ENCODE assay signal across 17 mouse cellular contexts in the genomic region with DNA sequence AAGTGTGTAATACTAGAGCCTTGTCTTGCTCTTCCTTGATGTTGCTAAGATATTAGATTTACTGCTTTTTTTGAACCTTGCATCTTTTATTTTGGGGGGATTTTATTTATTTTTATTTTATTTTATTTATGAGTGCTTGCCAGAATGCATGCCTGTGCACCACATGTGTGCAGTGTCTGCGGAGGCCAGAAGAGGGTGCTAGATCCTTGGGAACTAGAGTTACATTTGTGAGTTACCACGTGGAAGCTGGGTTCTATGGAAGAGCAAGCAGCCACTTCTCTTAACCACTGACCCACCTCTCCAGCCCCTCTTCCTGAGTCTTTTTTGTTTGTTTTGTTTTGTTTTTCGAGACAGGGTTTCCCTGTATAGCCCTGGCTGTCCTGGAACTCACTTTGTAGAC. TPM values are rescaled to one million over a fixed set of nuclear protein-coding genes. Genes with fewer than 3 reads are reported as not detected.
DNase-seq lines count a peak whose midpoint lies in the region; ATAC-seq and TF ChIP-seq lines count a peak whose summit lies in the region.
"Had no signal": no experiment of that assay in that cellular context is flagged by ENCODE, and none has a peak within 500 bp of the region (broad histone marks: within the 10 kb centered on the region; RNA-seq: fewer than 3 reads in every experiment).

No protein-coding gene starts in this region.

- peak; percentile 10 for DNase-seq in hindbrain, embryonic 11.5 days (ENCODE audit: low spot score)
- peak; percentile 5 for DNase-seq in right cerebral cortex, postnatal 14 days
- DNase-seq in right cerebral cortex, postnatal 4 days: no peak
- DNase-seq in ES-E14 (ENCODE audit: low read depth, low spot score): peak; percentile 36
- DNase-seq in mesoderm, embryonic 11.5 days (ENCODE audit: low read depth, low spot score): peak; percentile 3
- DNase-seq: cerebellum, adult 9-10 months; heart, postnatal 14 days; kidney, postnatal 25 days had no signal

- no peak overlapping the region for H3K27ac ChIP-seq in hindbrain, embryonic 11.5 days (ENCODE audit: low read depth, low read length)
- no peak overlapping the region for H3K27ac ChIP-seq in hindbrain, embryonic 16.5 days (ENCODE audit: low read depth, low read length)
- H3K27ac ChIP-seq in ES-E14 (ENCODE audit: insufficient read depth, low read depth, low read length, poor library complexity, severe bottlenecking): no peak overlapping the region
- H3K27ac ChIP-seq: left cerebral cortex, adult 2 months had no signal

- no peaks in the 10 kb centered on the region for H3K36me3 ChIP-seq in hindbrain, embryonic 11.5 days (ENCODE audit: control insufficient read depth, insufficient read depth, low read length)
- H3K36me3 ChIP-seq in hindbrain, embryonic 16.5 days (ENCODE audit: control insufficient read depth, insufficient read depth, low read length): no peaks in the 10 kb centered on the region
- H3K36me3 ChIP-seq in ES-E14 (ENCODE audit: control insufficient read depth, insufficient read depth, low read length, poor library complexity, severe bottlenecking): no peaks in the 10 kb centered on the region

- 69% methylated on average over 3 of the region's 3 CpGs for WGBS in hindbrain, embryonic 11.5 days
- WGBS in hindbrain, embryonic 16.5 days: 66% methylated on average over 3 of the region's 3 CpGs

- no peaks in the 10 kb centered on the region for H3K4me1 ChIP-seq in hindbrain, embryonic 11.5 days (replicated peaks; ENCODE audit: control insufficient read depth, insufficient read depth, low read length)
- H3K4me1 ChIP-seq in hindbrain, embryonic 16.5 days (ENCODE audit: control insufficient read depth, insufficient read depth, low read depth, low read length): no peaks in the 10 kb centered on the region
- no peaks in the 10 kb centered on the region for H3K4me1 ChIP-seq in ES-E14 (ENCODE audit: control insufficient read depth in 2 of 2, insufficient read depth in 2 of 2, low read length in 2 of 2, poor library complexity in 1 of 2)

- no peak for ATAC-seq in hindbrain, embryonic 11.5 days (ENCODE audit: low FRiP score)
- no peak for ATAC-seq in hindbrain, embryonic 16.5 days
- no peak for ATAC-seq in frontal cortex, adult (ENCODE audit: low TSS enrichment)
- ATAC-seq in erythroid progenitor cell, adult 5-6 weeks (replicated peaks; ENCODE audit: low FRiP score, poor library complexity, severe bottlenecking): no peak
- ATAC-seq: forebrain, embryonic 16.5 days had no signal

- in situ Hi-C loops in ES-E14 (cut with MboI; ENCODE audit: low sequenced_read_pairs in 2 of 2, unreplicated experiment in 2 of 2): loop anchor here in 1 of 2 experiments (25.0 kb wide), 1 partner anchor 643 kb away; no protein-coding TSS in a partner anchor

- H3K27me3 ChIP-seq in hindbrain, embryonic 11.5 days (ENCODE audit: control insufficient read depth, insufficient read depth, low read length): no peaks in the 10 kb centered on the region
- no peaks in the 10 kb centered on the region for H3K27me3 ChIP-seq in hindbrain, embryonic 16.5 days (replicated peaks; ENCODE audit: control insufficient read depth, insufficient read depth, low read length)

- no peaks in the 10 kb centered on the region for H3K9me3 ChIP-seq in hindbrain, embryonic 11.5 days (ENCODE audit: control insufficient read depth, low read length)
- H3K9me3 ChIP-seq in hindbrain, embryonic 16.5 days (ENCODE audit: control insufficient read depth, low read length): no peaks in the 10 kb centered on the region
- H3K9me3 ChIP-seq in ES-E14 (ENCODE audit: control insufficient read depth, insufficient read depth, low read depth, low read length): no peaks in the 10 kb centered on the region

- H3K4me3 ChIP-seq in hindbrain, embryonic 11.5 days (ENCODE audit: low read depth, low read length): no peak overlapping the region
- H3K4me3 ChIP-seq in hindbrain, embryonic 16.5 days (ENCODE audit: low read length): no peak overlapping the region
- no peak overlapping the region for H3K4me3 ChIP-seq in ES-E14 (ENCODE audit: insufficient read depth in 1 of 2, low read depth in 1 of 2, low read length in 2 of 2, poor library complexity in 1 of 2, severe bottlenecking in 1 of 2)
- H3K4me3 ChIP-seq: left cerebral cortex, adult 2 months had no signal

- no peak overlapping the region for H3K9ac ChIP-seq in hindbrain, embryonic 11.5 days (ENCODE audit: low read depth, low read length)
- H3K9ac ChIP-seq in hindbrain, embryonic 16.5 days (ENCODE audit: low read depth, low read length): no peak overlapping the region
- no peak overlapping the region for H3K9ac ChIP-seq in ES-E14 (ENCODE audit: insufficient read depth, low read depth, low read length, poor library complexity, severe bottlenecking)

- no peak overlapping the region for H3K4me2 ChIP-seq in hindbrain, embryonic 11.5 days (replicated peaks; ENCODE audit: low read depth, low read length)
- no peak overlapping the region for H3K4me2 ChIP-seq in hindbrain, embryonic 16.5 days (ENCODE audit: low read length)
- H3K4me2 ChIP-seq: midbrain, embryonic 11.5 days had no signal

TF ChIP-seq in ES-E14, 5 proteins besides CTCF, POLR2A, EP300 and RAD21:
- no peak for TF ChIP-seq ZNF384 (IDR thresholded peaks at IDR 0.05; ENCODE audit: low read depth, low read length)
- TF ChIP-seq ZC3H11A (IDR thresholded peaks at IDR 0.05; ENCODE audit: borderline replicate concordance, low read depth, low read length): 0 out of 2 replicates have a peak, but pooled peaks have one; percentile 23
- no peak for TF ChIP-seq MAFK (IDR thresholded peaks at IDR 0.05; ENCODE audit: insufficient read depth, low read depth, low read length)
- TF ChIP-seq CHD2 (IDR thresholded peaks at IDR 0.05; ENCODE audit: low read depth, low read length): no peak
- no peak for TF ChIP-seq HCFC1 (IDR thresholded peaks at IDR 0.05; ENCODE audit: borderline replicate concordance, insufficient read depth, low read length)

RNA-seq across cellular contexts. Expression of a gene that starts 4.7 kb away (rescaled TPM):
- not detected in 2 replicates for polyA plus RNA-seq in hindbrain, embryonic 11.5 days (2014; fragmentation: Nextera tagmentation; extraction: Ambion mirVana)
- not detected in 2 replicates for polyA plus RNA-seq in hindbrain, embryonic 16.5 days (2015; fragmentation: Nextera tagmentation; extraction: Ambion mirVana)
- not detected in 2 replicates for total RNA-seq in ES-E14 (2012; rRNA removed)
- not detected in 2 replicates for total RNA-seq in erythroid progenitor cell, adult 5-6 weeks (2015; ENCODE audit: low replicate concordance)
- not detected in 2 replicates for total RNA-seq in erythroid progenitor cell, adult 5-6 weeks (2017; ENCODE audit: low replicate concordance)
- total RNA-seq: heart, postnatal 14 days; left cerebral cortex, adult 2 months had no signal
- polyA plus RNA-seq: forebrain, embryonic 16.5 days; gonadal fat pad, adult 2 months; liver, embryonic 16.5 days; midbrain, embryonic 11.5 days; neural tube, embryonic 11.5 days had no signal

RNA-seq across cellular contexts. Expression of a gene that starts 25.2 kb away (rescaled TPM):
- 25.2 and 26.4 TPM in 2 replicates for polyA plus RNA-seq in hindbrain, embryonic 11.5 days (2014; fragmentation: Nextera tagmentation; extraction: Ambion mirVana)
- 16.9 and 17.2 TPM in 2 replicates for polyA plus RNA-seq in hindbrain, embryonic 16.5 days (2015; fragmentation: Nextera tagmentation; extraction: Ambion mirVana)
- total RNA-seq in ES-E14 (2012; rRNA removed): 10.6 and 18.4 TPM in 2 replicates
- total RNA-seq in erythroid progenitor cell, adult 5-6 weeks (2015; ENCODE audit: low replicate concordance): 22.0 and 41.1 TPM in 2 replicates
- 19.8 and 28.5 TPM in 2 replicates for total RNA-seq in erythroid progenitor cell, adult 5-6 weeks (2017; ENCODE audit: low replicate concordance)

RNA-seq across cellular contexts. Expression of a gene that starts 46.4 kb away (rescaled TPM):
- 26.9 and 30.1 TPM in 2 replicates for polyA plus RNA-seq in hindbrain, embryonic 11.5 days (2014; fragmentation: Nextera tagmentation; extraction: Ambion mirVana)
- polyA plus RNA-seq in hindbrain, embryonic 16.5 days (2015; fragmentation: Nextera tagmentation; extraction: Ambion mirVana): 42.8 and 45.5 TPM in 2 replicates
- 4.1 and 5.8 TPM in 2 replicates for total RNA-seq in ES-E14 (2012; rRNA removed)
- total RNA-seq in erythroid progenitor cell, adult 5-6 weeks (2015; ENCODE audit: low replicate concordance): 1.4 and 21.8 TPM in 2 replicates
- total RNA-seq in erythroid progenitor cell, adult 5-6 weeks (2017; ENCODE audit: low replicate concordance): 8.8 TPM in 1 of 2 replicates, not detected in the other
